ENCODE assay signal across 8 mouse cellular contexts in the genomic region with DNA sequence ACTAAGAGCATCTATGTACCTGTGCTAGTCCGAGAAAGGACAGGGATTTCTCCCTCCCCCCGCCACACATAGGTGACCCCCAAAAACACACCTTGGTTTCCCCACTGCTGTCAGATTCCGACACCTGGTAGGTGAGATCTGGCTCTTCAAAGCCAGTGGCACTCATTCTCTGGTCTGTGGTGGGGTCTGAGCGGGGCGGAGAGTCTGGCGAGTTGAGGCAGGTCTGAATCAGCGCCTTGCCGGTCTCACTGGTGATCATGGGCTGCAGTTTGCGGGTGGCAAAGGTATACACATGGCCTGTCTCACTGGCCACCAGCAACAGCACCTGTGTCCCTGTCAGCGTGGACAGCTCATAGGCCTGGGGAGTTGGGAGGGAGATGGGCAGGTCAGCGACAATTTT. TPM values are rescaled to one million over a fixed set of nuclear protein-coding genes. Genes with fewer than 3 reads are reported as not detected.
DNase-seq lines count a peak whose midpoint lies in the region; ATAC-seq and TF ChIP-seq lines count a peak whose summit lies in the region.

No protein-coding gene starts in this region.

- TF ChIP-seq CTCF in liver, postnatal 0 days (IDR thresholded peaks at IDR 0.05; ENCODE audit: low read depth) = no peak

- no peak for TF ChIP-seq EP300 in liver, postnatal 0 days (IDR thresholded peaks at IDR 0.05; ENCODE audit: low read depth)

- no peaks in the 10 kb centered on the region for H3K27me3 ChIP-seq in heart, embryonic 10.5 days (ENCODE audit: insufficient read depth, poor library complexity, severe bottlenecking)
- no peaks in the 10 kb centered on the region for H3K27me3 ChIP-seq in liver, postnatal 0 days (ENCODE audit: insufficient read depth, low read length)

- WGBS in heart, embryonic 10.5 days = 18% methylated on average over 11 of the region's 11 CpGs
- 78% methylated on average over 11 of the region's 11 CpGs for WGBS in liver, postnatal 0 days (ENCODE audit: insufficient replicate concordance)

- H3K9me3 ChIP-seq in heart, embryonic 10.5 days = no peaks in the 10 kb centered on the region
- no peaks in the 10 kb centered on the region for H3K9me3 ChIP-seq in liver, postnatal 0 days (ENCODE audit: low read length)

- H3K4me3 ChIP-seq in heart, embryonic 10.5 days = peak overlapping the region; percentile 98
- H3K4me3 ChIP-seq in brown adipose tissue, adult 24 weeks (ENCODE audit: insufficient read depth, low read depth, low read length) = peak overlapping the region; percentile 93
- H3K4me3 ChIP-seq in liver, postnatal 0 days (ENCODE audit: low read depth, low read length) = no peak overlapping the region

- H3K27ac ChIP-seq in heart, embryonic 10.5 days = peak overlapping the region; percentile 99
- H3K27ac ChIP-seq in brown adipose tissue, adult 24 weeks (replicated peaks; ENCODE audit: low read depth, low read length) = peak overlapping the region; percentile 89
- H3K27ac ChIP-seq in liver, postnatal 0 days (ENCODE audit: low read depth) = no peak overlapping the region

- peaks cover 52% of the 10 kb centered on the region for H3K4me1 ChIP-seq in heart, embryonic 10.5 days
- peaks cover 4% of the 10 kb centered on the region for H3K4me1 ChIP-seq in brown adipose tissue, adult 24 weeks (ENCODE audit: control insufficient read depth, insufficient read depth, insufficient read length, low read length)
- H3K4me1 ChIP-seq in liver, postnatal 0 days (ENCODE audit: insufficient read depth) = peaks cover 27% of the 10 kb centered on the region

- no peak overlapping the region for H3K9ac ChIP-seq in liver, postnatal 0 days (replicated peaks)

- no peak for ATAC-seq in liver, postnatal 0 days
- ATAC-seq in granulocyte monocyte progenitor cell, adult 5-6 weeks (replicated peaks; ENCODE audit: poor library complexity, severe bottlenecking) = no peak
- ATAC-seq in megakaryocyte progenitor cell, adult 5-6 weeks (replicated peaks; ENCODE audit: poor library complexity) = no peak

- DNase-seq in heart, embryonic 10.5 days (ENCODE audit: low spot score) = no peak
- DNase-seq in heart, adult 9 months (ENCODE audit: low spot score in 2 of 2) = no peak
- peak; percentile 26 for DNase-seq in heart, postnatal 4 days
- no peak for DNase-seq in liver, postnatal 0 days
- no peak for DNase-seq in adrenal gland, postnatal 25 days

- peaks cover 38% of the 10 kb centered on the region for H3K36me3 ChIP-seq in heart, embryonic 10.5 days
- peaks cover 36% of the 10 kb centered on the region for H3K36me3 ChIP-seq in liver, postnatal 0 days (replicated peaks; ENCODE audit: insufficient read depth, low read length)

- peak overlapping the region; percentile 98 for H3K4me2 ChIP-seq in liver, postnatal 0 days (ENCODE audit: low read depth, low read length)

RNA-seq across cellular contexts. Expression of a gene that starts 2.5 kb away (rescaled TPM):
- 10.9 and 15.7 TPM in 2 replicates for polyA plus RNA-seq in heart, embryonic 10.5 days (2016; fragmentation: Nextera tagmentation; extraction: Ambion mirVana)
- polyA plus RNA-seq in brown adipose tissue, adult 24 weeks (2012; ENCODE audit: insufficient read depth, insufficient read length, missing spikeins) = 17.6 and 19.1 TPM in 2 replicates
- total RNA-seq in heart, postnatal 4 days (2021) = 100 to 1,000 TPM; 184 to 210 TPM
- 1.3 and 1.9 TPM in 2 replicates for polyA plus RNA-seq in liver, postnatal 0 days (2015; fragmentation: Nextera tagmentation; extraction: Ambion mirVana)
- total RNA-seq in granulocyte monocyte progenitor cell, adult 5-6 weeks (2014; fragmentation: Nextera tagmentation) = 27.4 and 42.7 TPM in 2 replicates
- 29.6 and 47.7 TPM in 2 replicates for total RNA-seq in granulocyte monocyte progenitor cell, adult 5-6 weeks (2017)
- total RNA-seq in adrenal gland, postnatal 25 days (2021) = 37.1 and 47.1 TPM in 2 replicates
- 36.5 and 43.5 TPM in 2 replicates for total RNA-seq in megakaryocyte progenitor cell, adult 5-6 weeks (2015)
- total RNA-seq in megakaryocyte progenitor cell, adult 5-6 weeks (2017) = 40.0 and 47.5 TPM in 2 replicates

RNA-seq across cellular contexts. Expression of a gene that starts 7.3 kb away (rescaled TPM):
- 4.8 and 5.3 TPM in 2 replicates for polyA plus RNA-seq in heart, embryonic 10.5 days (2016; fragmentation: Nextera tagmentation; extraction: Ambion mirVana)
- polyA plus RNA-seq in brown adipose tissue, adult 24 weeks (2012; ENCODE audit: insufficient read depth, insufficient read length, missing spikeins) = 11.6 and 14.5 TPM in 2 replicates
- 10 to 100 TPM; 12.0 to 12.6 TPM for total RNA-seq in heart, postnatal 4 days (2021)
- polyA plus RNA-seq in liver, postnatal 0 days (2015; fragmentation: Nextera tagmentation; extraction: Ambion mirVana) = 1.0 and 1.3 TPM in 2 replicates
- total RNA-seq in granulocyte monocyte progenitor cell, adult 5-6 weeks (2014; fragmentation: Nextera tagmentation) = 14.2 and 34.8 TPM in 2 replicates
- 7.5 and 8.9 TPM in 2 replicates for total RNA-seq in granulocyte monocyte progenitor cell, adult 5-6 weeks (2017)
- total RNA-seq in adrenal gland, postnatal 25 days (2021) = 21.1 and 32.5 TPM in 2 replicates
- total RNA-seq in megakaryocyte progenitor cell, adult 5-6 weeks (2015) = 9.2 and 12.4 TPM in 2 replicates
- 12.4 and 12.5 TPM in 2 replicates for total RNA-seq in megakaryocyte progenitor cell, adult 5-6 weeks (2017)

RNA-seq across cellular contexts. Expression of a gene that starts 57.0 kb away (rescaled TPM):
- polyA plus RNA-seq in heart, embryonic 10.5 days (2016; fragmentation: Nextera tagmentation; extraction: Ambion mirVana) = 36.5 and 52.8 TPM in 2 replicates
- polyA plus RNA-seq in brown adipose tissue, adult 24 weeks (2012; ENCODE audit: insufficient read depth, insufficient read length, missing spikeins) = 0.87 TPM in 1 of 2 replicates, not detected in the other
- 10 to 100 TPM in 1 of 2 experiments, 1 to 10 TPM in 1; 9.5 to 10.2 TPM for total RNA-seq in heart, postnatal 4 days (2021)
- polyA plus RNA-seq in liver, postnatal 0 days (2015; fragmentation: Nextera tagmentation; extraction: Ambion mirVana) = 7.4 and 8.6 TPM in 2 replicates
- total RNA-seq in granulocyte monocyte progenitor cell, adult 5-6 weeks (2014; fragmentation: Nextera tagmentation) = 33.1 and 50.1 TPM in 2 replicates
- 18.8 and 25.8 TPM in 2 replicates for total RNA-seq in granulocyte monocyte progenitor cell, adult 5-6 weeks (2017)
- 5.3 and 8.4 TPM in 2 replicates for total RNA-seq in adrenal gland, postnatal 25 days (2021)
- 41.5 and 45.7 TPM in 2 replicates for total RNA-seq in megakaryocyte progenitor cell, adult 5-6 weeks (2015)
- total RNA-seq in megakaryocyte progenitor cell, adult 5-6 weeks (2017) = 20.2 and 26.3 TPM in 2 replicates
